28 mouse cellular contexts compared by ENCODE assay signal in the genomic region with DNA sequence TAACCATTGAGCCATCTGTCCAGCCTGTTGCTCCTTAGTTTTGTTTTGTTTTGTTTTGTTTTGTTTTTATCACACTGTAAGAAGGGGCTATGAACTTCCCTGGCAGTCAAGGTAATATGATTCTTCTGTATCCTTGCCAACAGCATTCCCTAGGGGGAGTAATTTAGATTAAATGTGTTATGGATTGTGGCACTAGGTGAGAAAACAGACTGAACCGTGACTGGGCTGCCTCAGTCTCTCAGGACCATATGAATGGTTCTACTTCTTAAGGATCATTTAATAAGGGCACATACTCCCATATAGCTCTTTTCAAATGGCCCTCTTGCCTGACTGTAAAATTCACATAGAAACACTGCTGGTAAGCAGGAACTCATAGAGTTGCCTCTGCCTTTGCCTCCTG. TPM values are rescaled to one million over a fixed set of nuclear protein-coding genes. Genes with fewer than 3 reads are reported as not detected.
DNase-seq lines count a peak whose midpoint lies in the region; ATAC-seq and TF ChIP-seq lines count a peak whose summit lies in the region.
"Had no signal": no experiment of that assay in that cellular context is flagged by ENCODE, and none has a peak within 500 bp of the region (broad histone marks: within the 10 kb centered on the region; RNA-seq: fewer than 3 reads in every experiment).

No protein-coding gene starts in this region.

- DNase-seq in heart, adult 9 months (ENCODE audit: low spot score in 2 of 2) = no peak
- DNase-seq in NIH3T3 (ENCODE audit: low read depth) = peak; percentile 37
- no peak for DNase-seq in limb, embryonic 11.5 days (ENCODE audit: low spot score)
- DNase-seq in urinary bladder, postnatal 25 days (ENCODE audit: low spot score) = no peak
- DNase-seq in liver, postnatal 0 days = no peak
- DNase-seq: adrenal gland, adult 8-10 months; cerebellum, adult 9-10 months; cerebellum, postnatal 36 days; forebrain, postnatal 0 days; gastrocnemius, postnatal 10 days; kidney, adult 8-10 months; kidney, postnatal 14 days; lung, postnatal 36 days; right cerebral cortex, postnatal 14 days; thymus, postnatal 14 days had no signal

- H3K4me2 ChIP-seq in heart, embryonic 13.5 days = no peak overlapping the region
- no peak overlapping the region for H3K4me2 ChIP-seq in embryonic facial prominence, embryonic 13.5 days
- no peak overlapping the region for H3K4me2 ChIP-seq in limb, embryonic 11.5 days (ENCODE audit: low read depth, severe bottlenecking)
- H3K4me2 ChIP-seq in liver, postnatal 0 days (ENCODE audit: low read depth, low read length) = no peak overlapping the region
- H3K4me2 ChIP-seq: heart, embryonic 15.5 days; hindbrain, embryonic 13.5 days; liver, embryonic 11.5 days; midbrain, embryonic 13.5 days; stomach, embryonic 15.5 days had no signal

- no peaks in the 10 kb centered on the region for H3K36me3 ChIP-seq in heart, embryonic 13.5 days
- no peaks in the 10 kb centered on the region for H3K36me3 ChIP-seq in embryonic facial prominence, embryonic 13.5 days
- no peaks in the 10 kb centered on the region for H3K36me3 ChIP-seq in limb, embryonic 11.5 days (ENCODE audit: control insufficient read depth, insufficient read depth, low read length)
- H3K36me3 ChIP-seq in liver, postnatal 0 days (replicated peaks; ENCODE audit: insufficient read depth, low read length) = no peaks in the 10 kb centered on the region
- H3K36me3 ChIP-seq: heart, embryonic 15.5 days; hindbrain, embryonic 13.5 days; midbrain, embryonic 13.5 days; stomach, embryonic 15.5 days had no signal

- peaks cover 19% of the 10 kb centered on the region for H3K27me3 ChIP-seq in heart, embryonic 13.5 days (replicated peaks)
- peaks cover 16% of the 10 kb centered on the region for H3K27me3 ChIP-seq in embryonic facial prominence, embryonic 13.5 days
- H3K27me3 ChIP-seq in limb, embryonic 11.5 days (ENCODE audit: control insufficient read depth, insufficient read depth, low read length) = peaks cover 6% of the 10 kb centered on the region
- peaks cover 13% of the 10 kb centered on the region for H3K27me3 ChIP-seq in liver, postnatal 0 days (ENCODE audit: insufficient read depth, low read length)

- WGBS in heart, embryonic 13.5 days = 19% methylated on average over 1 of the region's 1 CpGs
- 3% methylated on average over 1 of the region's 1 CpGs for WGBS in embryonic facial prominence, embryonic 13.5 days
- WGBS in limb, embryonic 11.5 days = 14% methylated on average over 1 of the region's 1 CpGs
- WGBS in liver, postnatal 0 days (ENCODE audit: insufficient replicate concordance) = 68% methylated on average over 1 of the region's 1 CpGs

- no peak for ATAC-seq in heart, embryonic 13.5 days (ENCODE audit: extremely low read depth, insufficient number of reproducible peaks, low FRiP score, low TSS enrichment)
- ATAC-seq in embryonic facial prominence, embryonic 13.5 days (ENCODE audit: insufficient number of reproducible peaks, insufficient read depth, low FRiP score, low TSS enrichment, low read depth) = 0 out of 2 replicates have a peak, but pooled peaks have one; percentile 33
- peak; percentile 68 for ATAC-seq in limb, embryonic 11.5 days (ENCODE audit: insufficient number of reproducible peaks, low FRiP score, low TSS enrichment, low read depth)
- ATAC-seq in megakaryocyte, adult 5-6 weeks (ENCODE audit: poor library complexity, severe bottlenecking) = no peak
- ATAC-seq in liver, postnatal 0 days = no peak
- ATAC-seq: forebrain, postnatal 0 days; intestine, embryonic 16.5 days; midbrain, embryonic 13.5 days had no signal

- no peak for TF ChIP-seq CTCF in liver, postnatal 0 days (IDR thresholded peaks at IDR 0.05; ENCODE audit: low read depth)

- H3K9me3 ChIP-seq in heart, embryonic 13.5 days = no peaks in the 10 kb centered on the region
- no peaks in the 10 kb centered on the region for H3K9me3 ChIP-seq in embryonic facial prominence, embryonic 13.5 days
- no peaks in the 10 kb centered on the region for H3K9me3 ChIP-seq in limb, embryonic 11.5 days (ENCODE audit: control insufficient read depth, low read length)
- no peaks in the 10 kb centered on the region for H3K9me3 ChIP-seq in liver, postnatal 0 days (ENCODE audit: low read length)
- H3K9me3 ChIP-seq: heart, embryonic 15.5 days; hindbrain, embryonic 13.5 days; midbrain, embryonic 13.5 days; stomach, embryonic 15.5 days had no signal

- H3K9ac ChIP-seq in heart, embryonic 13.5 days = 0 out of 2 replicates have a peak overlapping the region, but pooled peaks have one; percentile 3
- H3K9ac ChIP-seq in embryonic facial prominence, embryonic 13.5 days = no peak overlapping the region
- no peak overlapping the region for H3K9ac ChIP-seq in limb, embryonic 11.5 days (ENCODE audit: low read length)
- no peak overlapping the region for H3K9ac ChIP-seq in liver, postnatal 0 days (replicated peaks)
- H3K9ac ChIP-seq: forebrain, postnatal 0 days; heart, embryonic 15.5 days; hindbrain, embryonic 13.5 days; midbrain, embryonic 13.5 days; stomach, embryonic 15.5 days had no signal

- H3K4me1 ChIP-seq in heart, embryonic 13.5 days = peaks cover 4% of the 10 kb centered on the region
- H3K4me1 ChIP-seq in embryonic facial prominence, embryonic 13.5 days = peaks cover 21% of the 10 kb centered on the region
- peaks cover 8% of the 10 kb centered on the region; the same call in 1 of the 2 replicates for H3K4me1 ChIP-seq in limb, embryonic 11.5 days (ENCODE audit: control insufficient read depth, insufficient read depth, low read length)
- peaks cover 8% of the 10 kb centered on the region for H3K4me1 ChIP-seq in liver, postnatal 0 days (ENCODE audit: insufficient read depth)

- no peak for TF ChIP-seq EP300 in liver, postnatal 0 days (IDR thresholded peaks at IDR 0.05; ENCODE audit: low read depth)

- H3K27ac ChIP-seq in heart, embryonic 13.5 days (replicated peaks) = no peak overlapping the region
- H3K27ac ChIP-seq in embryonic facial prominence, embryonic 13.5 days = no peak overlapping the region
- no peak overlapping the region; the same call in 1 of the 2 replicates for H3K27ac ChIP-seq in limb, embryonic 11.5 days (replicated peaks; ENCODE audit: low read depth, low read length)
- H3K27ac ChIP-seq in liver, postnatal 0 days (ENCODE audit: low read depth) = no peak overlapping the region
- H3K27ac ChIP-seq: heart, embryonic 15.5 days; hindbrain, embryonic 13.5 days; layer of hippocampus, adult 2 months; left cerebral cortex, adult 2 months; midbrain, embryonic 13.5 days; stomach, embryonic 15.5 days had no signal

- no peak overlapping the region for H3K4me3 ChIP-seq in heart, embryonic 13.5 days
- H3K4me3 ChIP-seq in embryonic facial prominence, embryonic 13.5 days = no peak overlapping the region
- no peak overlapping the region for H3K4me3 ChIP-seq in limb, embryonic 11.5 days (ENCODE audit: low read depth, low read length)
- H3K4me3 ChIP-seq in liver, postnatal 0 days (ENCODE audit: low read depth, low read length) = no peak overlapping the region
- H3K4me3 ChIP-seq: heart, embryonic 15.5 days; hindbrain, embryonic 13.5 days; layer of hippocampus, adult 2 months; left cerebral cortex, adult 2 months; megakaryocyte, embryonic 14.5 days; midbrain, embryonic 13.5 days; stomach, embryonic 15.5 days had no signal

RNA-seq across cellular contexts. Expression of gene Lepr, which starts 4.6 kb away (rescaled TPM):
- 0.76 and 0.95 TPM in 2 replicates for polyA plus RNA-seq in heart, embryonic 13.5 days (2015; fragmentation: Nextera tagmentation; extraction: Ambion mirVana)
- 10.1 and 11.2 TPM in 2 replicates for polyA plus RNA-seq in embryonic facial prominence, embryonic 13.5 days (2015; fragmentation: Nextera tagmentation; extraction: Ambion mirVana)
- 2.1 TPM in 2 replicates for polyA plus RNA-seq in limb, embryonic 11.5 days (2014; fragmentation: Nextera tagmentation; extraction: Ambion mirVana)
- total RNA-seq in megakaryocyte, adult 5-6 weeks (2015) = 0.69 and 5.3 TPM in 2 replicates
- 0.62 and 1.7 TPM in 2 replicates for total RNA-seq in megakaryocyte, adult 5-6 weeks (2017)
- 19.0 and 30.1 TPM in 2 replicates for polyA plus RNA-seq in liver, postnatal 0 days (2015; fragmentation: Nextera tagmentation; extraction: Ambion mirVana)
- total RNA-seq: monocyte, adult 5-6 weeks had no signal

Comparison
In these comparisons a context has a peak if more than half of its experiments do, and no peak if none do; other contexts are left out.
1. ATAC-seq: peak in embryonic facial prominence, embryonic 13.5 days (single experiment) and limb, embryonic 11.5 days (single experiment); none in heart, embryonic 13.5 days (single experiment), megakaryocyte, adult 5-6 weeks (single experiment) and liver, postnatal 0 days (single experiment).